Mouse (Mus musculus) C2C12 (cell line): Measurements from ENCODE around the gene Actb.

Experiments
- CTCF ChIP-seq: IDR thresholded peaks from one replicate; pipeline ENCODE4 v1.5.1; 2011; ENCODE audit not compliant: control insufficient read depth, insufficient read depth, insufficient read length
- MYOD1 ChIP-seq: IDR thresholded peaks from one replicate; pipeline ENCODE4 v1.6.1; 2011; ENCODE audit warnings: low read depth; ENCODE audit not compliant: control insufficient read depth, insufficient read length
- USF1 ChIP-seq: IDR thresholded peaks from one replicate; pipeline ENCODE4 v1.6.1; 2011; ENCODE audit warnings: low read depth, mild to moderate bottlenecking, control low read depth, moderate library complexity

GRCm38 (mm10) chr5:142882471-142882870, 24.1 kb downstream of the Actb start:
- TF ChIP-seq CTCF (no peak), MYOD1 (no peak), USF1 (no peak)
